Mouse (Mus musculus) spleen, adult 2 months (tissue): ENCODE results near the gene Tenm2. TPM values are rescaled to one million over a fixed set of nuclear protein-coding genes. Genes with fewer than 3 reads are reported as not detected.

Source experiments
- DNase-seq, 2 experiments: peaks; one replicate each; pipeline versions ENCODE4 v3.0.0 to v3.0.0-alpha.2; 2012 to 2021; ENCODE audit warnings: low spot score in 2 of 2, low read depth in 1 of 2
- H3K27ac ChIP-seq: fragments of 200-500 bp; 2 replicates; pipeline ENCODE4 v1.5.1; 2012; ENCODE audit warnings: low read length, inconsistent platforms; ENCODE audit not compliant: insufficient read depth
- H3K27me3 ChIP-seq: fragments of 200-500 bp; 2 replicates; pipeline ENCODE4 v1.6.1; 2012; ENCODE audit warnings: mild to moderate bottlenecking, moderate library complexity, low read length, inconsistent platforms; ENCODE audit not compliant: control insufficient read depth, insufficient read depth
- H3K36me3 ChIP-seq: fragments of 200-500 bp; 2 replicates; pipeline ENCODE4 v1.6.1; 2012; ENCODE audit warnings: mild to moderate bottlenecking, low read length, inconsistent platforms; ENCODE audit not compliant: control insufficient read depth, insufficient read depth
- H3K4me1 ChIP-seq: fragments of 200-500 bp; 2 replicates; pipeline ENCODE4 v1.6.1; 2011; ENCODE audit warnings: inconsistent platforms; ENCODE audit not compliant: control insufficient read depth, insufficient read depth, insufficient read length
- H3K4me3 ChIP-seq: fragments of 200-500 bp; 2 replicates; pipeline ENCODE4 v1.5.1; 2011; ENCODE audit warnings: mild to moderate bottlenecking, inconsistent platforms; ENCODE audit not compliant: insufficient read depth, insufficient read length; ENCODE audit errors: extremely low read depth
- CTCF ChIP-seq: fragments of 200-500 bp; IDR thresholded peaks from 2 replicates; pipeline ENCODE4 v1.5.1; 2011; ENCODE audit warnings: mild to moderate bottlenecking, inconsistent platforms; ENCODE audit not compliant: insufficient read depth, insufficient read length, insufficient replicate concordance; ENCODE audit errors: extremely low read depth
- POLR2A ChIP-seq: fragments of 200-500 bp; IDR thresholded peaks from 2 replicates; pipeline ENCODE4 v1.6.1; 2011; ENCODE audit warnings: low read depth, low read length, inconsistent platforms
- WGBS: fragments of 180-500 bp; shearing (Covaris S2); methylation state at CpG from one replicate; pipeline ENCODE4 v1.1.7; 2018; 5-methylcytosine and 5-hydroxymethylcytosine counted together
- polyA plus RNA-seq: library from polyadenylated mRNA; depleted of rRNA; stranded (reverse); fragments of >200 nt; gene quantifications from 2 replicates; pipeline ENCODE4 v1.2.3, GENCODE M21; 2012

Gene Tenm2
- polyA plus RNA-seq, 1 experiment, result 0.06 TPM

- Histone ChIP-seq H3K27ac (no peak overlapping the region), H3K4me1 (no peaks in the 10 kb centered on the region), H3K27me3 (no peaks in the 10 kb centered on the region), H3K4me3 (no peak overlapping the region), H3K36me3 (no peaks in the 10 kb centered on the region)
- no peak for DNase-seq
- TF ChIP-seq CTCF, result no peak
- 88% methylated on average over 3 of the region's 3 CpGs for WGBS
Observed at GRCm38 (mm10) chr11:36700951-36701350, 534.8 kb downstream of the Tenm2 start.

GRCm38 (mm10) chr11:36700131-36700530, 535.6 kb downstream of the Tenm2 start:
- Histone ChIP-seq H3K4me3 (no peak overlapping the region), H3K4me1 (no peaks in the 10 kb centered on the region), H3K27ac (no peak overlapping the region), H3K36me3 (no peaks in the 10 kb centered on the region), H3K27me3 (no peaks in the 10 kb centered on the region)
- TF ChIP-seq POLR2A, result no peak
- TF ChIP-seq CTCF, result no peak
- 86% methylated on average over 6 of the region's 6 CpGs for WGBS
- no peak for DNase-seq

GRCm38 (mm10) chr11:36698268-36698667, 537.5 kb downstream of the Tenm2 start:
- WGBS, result 86% methylated on average over 7 of the region's 7 CpGs
- H3K4me1 ChIP-seq, result no peaks in the 10 kb centered on the region
- H3K36me3 ChIP-seq, result no peaks in the 10 kb centered on the region
- H3K4me3 ChIP-seq, result no peak overlapping the region
- H3K27me3 ChIP-seq, result no peaks in the 10 kb centered on the region
- TF ChIP-seq CTCF (no peak), POLR2A (no peak)
- H3K27ac ChIP-seq, result no peak overlapping the region
- no peak for DNase-seq

DNA sequence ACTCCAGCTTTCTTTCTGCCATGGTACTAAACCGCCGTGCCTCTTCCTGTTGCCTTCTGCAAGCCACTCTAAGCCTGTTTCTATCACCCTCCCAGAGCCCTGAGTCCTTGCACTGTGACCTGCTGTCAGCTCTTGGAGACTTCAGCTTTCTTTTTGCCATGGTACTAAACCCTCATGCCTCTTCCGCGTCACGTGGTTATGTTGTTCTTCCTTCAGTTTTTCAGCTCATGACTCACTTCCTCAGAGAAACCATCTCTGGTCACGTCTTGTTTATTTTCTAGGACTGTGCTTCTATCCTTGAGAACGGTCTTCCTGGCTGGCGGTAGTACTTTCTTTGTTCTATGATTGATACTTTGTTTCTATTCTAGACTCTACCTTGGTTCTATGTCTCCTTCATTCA, 537.9 kb downstream of the Tenm2 start:
- H3K4me3 ChIP-seq, result no peak overlapping the region
- no peaks in the 10 kb centered on the region for H3K27me3 ChIP-seq
- no peak for TF ChIP-seq CTCF
- TF ChIP-seq POLR2A, result no peak
- no peak overlapping the region for H3K27ac ChIP-seq
- no peaks in the 10 kb centered on the region for H3K4me1 ChIP-seq
- no peaks in the 10 kb centered on the region for H3K36me3 ChIP-seq
- no peak for DNase-seq
- WGBS, result 48% methylated on average over 8 of the region's 8 CpGs

DNA sequence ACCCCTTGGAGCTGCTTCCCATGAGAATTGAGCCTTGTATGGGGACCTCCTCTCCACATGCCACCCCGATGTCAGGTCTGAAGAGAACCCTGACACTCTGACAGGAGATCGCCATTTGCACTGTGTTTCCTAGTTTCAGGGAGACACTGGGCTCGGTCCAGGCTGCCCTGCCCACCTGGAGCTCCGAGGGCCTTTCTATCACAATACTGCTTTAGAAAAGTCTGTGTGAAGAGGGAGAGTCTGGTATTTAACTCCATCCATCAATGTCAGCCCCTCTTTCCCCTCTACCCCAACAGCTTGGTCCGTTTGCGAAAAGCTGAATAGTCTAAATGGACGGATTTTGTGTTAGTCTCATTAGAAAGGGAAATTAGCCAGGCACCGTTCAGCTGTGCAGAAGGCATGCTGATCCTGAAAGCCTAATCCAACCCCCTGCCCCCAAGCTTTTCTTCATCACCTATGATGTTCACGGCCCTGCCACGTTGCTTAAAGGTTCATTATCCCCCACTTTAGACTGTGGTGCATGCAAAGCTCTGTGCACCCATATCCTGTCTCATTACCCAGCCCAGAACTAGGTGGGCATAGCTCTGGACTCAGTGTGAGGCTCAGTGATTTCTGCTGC, 538.6 kb downstream of the Tenm2 start:
- no peak for TF ChIP-seq POLR2A
- TF ChIP-seq CTCF, result no peak
- WGBS, result 78% methylated on average over 10 of the region's 10 CpGs
- Histone ChIP-seq H3K36me3 (no peaks in the 10 kb centered on the region), H3K4me1 (no peaks in the 10 kb centered on the region), H3K27ac (no peak overlapping the region), H3K27me3 (no peaks in the 10 kb centered on the region), H3K4me3 (no peak overlapping the region)
- DNase-seq, result no peak

GRCm38 (mm10) chr11:36694810-36695209, 541.0 kb downstream of the Tenm2 start:
- TF ChIP-seq CTCF (no peak), POLR2A (no peak)
- Histone ChIP-seq H3K4me3 (no peak overlapping the region), H3K27me3 (no peaks in the 10 kb centered on the region), H3K27ac (no peak overlapping the region), H3K36me3 (no peaks in the 10 kb centered on the region), H3K4me1 (no peaks in the 10 kb centered on the region)
- DNase-seq, result no peak
- WGBS, result 82% methylated on average over 8 of the region's 8 CpGs

GRCm38 (mm10) chr11:36692637-36693036, 543.1 kb downstream of the Tenm2 start:
- H3K4me3 ChIP-seq, result no peak overlapping the region
- H3K36me3 ChIP-seq, result no peaks in the 10 kb centered on the region
- WGBS, result 65% methylated on average over 3 of the region's 3 CpGs
- no peak overlapping the region for H3K27ac ChIP-seq
- H3K4me1 ChIP-seq, result no peaks in the 10 kb centered on the region
- TF ChIP-seq POLR2A, result no peak
- TF ChIP-seq CTCF, result no peak
- H3K27me3 ChIP-seq, result no peaks in the 10 kb centered on the region
- DNase-seq, result no peak
